Mouse (Mus musculus) ES-Bruce4 (cell line): Measurements from ENCODE around the gene Ankdd1a. TPM values are rescaled to one million over a fixed set of nuclear protein-coding genes. Genes with fewer than 3 reads are reported as not detected.

Source experiments
- H3K27ac ChIP-seq: 2 replicates; pipeline ENCODE4 v1.5.1; 2012; ENCODE audit warnings: low read length, inconsistent platforms; ENCODE audit not compliant: insufficient read depth
- H3K27me3 ChIP-seq: 2 replicates; pipeline ENCODE4 v1.6.1; 2012; ENCODE audit warnings: mild to moderate bottlenecking, low read length, inconsistent platforms; ENCODE audit not compliant: control insufficient read depth, poor library complexity, insufficient read depth, severe bottlenecking
- H3K36me3 ChIP-seq: 2 replicates; pipeline ENCODE4 v1.6.1; 2012; ENCODE audit warnings: inconsistent platforms, mild to moderate bottlenecking, low read length, moderate library complexity; ENCODE audit not compliant: control insufficient read depth, poor library complexity, insufficient read depth, severe bottlenecking
- H3K4me1 ChIP-seq: one replicate; pipeline ENCODE4 v1.8.1; 2011; ENCODE audit warnings: low read length; ENCODE audit not compliant: control insufficient read depth, insufficient read depth
- H3K4me3 ChIP-seq: 2 replicates; pipeline ENCODE4 v1.5.1; 2011; ENCODE audit warnings: low read depth, mild to moderate bottlenecking, low read length
- H3K9ac ChIP-seq: 2 replicates; pipeline ENCODE4 v1.6.1; 2012; ENCODE audit warnings: low read depth, mild to moderate bottlenecking, inconsistent platforms; ENCODE audit not compliant: poor library complexity, severe bottlenecking
- H3K9me3 ChIP-seq: replicated peaks from 2 replicates; pipeline ENCODE4 v1.6.1; 2012; ENCODE audit warnings: mild to moderate bottlenecking, low read length, inconsistent platforms; ENCODE audit not compliant: control insufficient read depth, poor library complexity, insufficient read depth, severe bottlenecking
- CTCF ChIP-seq: IDR thresholded peaks from one replicate; pipeline ENCODE4 v1.8.1; 2011; ENCODE audit warnings: low read depth, low read length
- EP300 ChIP-seq: IDR thresholded peaks from 2 replicates; pipeline ENCODE4 v1.6.1; 2011; ENCODE audit warnings: low read depth, low read length; ENCODE audit not compliant: insufficient read depth
- POLR2A ChIP-seq: IDR thresholded peaks from one replicate; pipeline ENCODE4 v1.8.1; 2011; ENCODE audit warnings: low read length; ENCODE audit not compliant: insufficient read depth
- polyA plus RNA-seq: library from polyadenylated mRNA; stranded (reverse); fragments of >200 nt; gene quantifications from 2 replicates; pipeline ENCODE4 v1.2.4, GENCODE M21; 2011; ENCODE audit warnings: low read depth; ENCODE audit not compliant: missing spikeins, insufficient read depth, insufficient read length

Gene Ankdd1a
- polyA plus RNA-seq, 1 experiment, result not detected

- Histone ChIP-seq H3K27me3 (no peaks in the 10 kb centered on the region), H3K9me3 (no peaks in the 10 kb centered on the region), H3K36me3 (0 out of 2 replicates have a peak, but pooled peaks cover 2% of the 10 kb centered on the region), H3K9ac (no peak overlapping the region), H3K4me1 (no peaks in the 10 kb centered on the region), H3K27ac (no peak overlapping the region), H3K4me3 (no peak overlapping the region)
- no peak for TF ChIP-seq EP300
- no peak for TF ChIP-seq POLR2A
- TF ChIP-seq CTCF, result no peak
Measured at GRCm38 (mm10) chr9:65561016-65561415, 41.0 kb upstream of the Ankdd1a start.

- H3K4me1 ChIP-seq, result no peaks in the 10 kb centered on the region
- H3K36me3 ChIP-seq, result 0 out of 2 replicates have a peak, but pooled peaks cover 2% of the 10 kb centered on the region
- H3K9ac ChIP-seq, result no peak overlapping the region
- TF ChIP-seq POLR2A (no peak), EP300 (no peak), CTCF (no peak)
- H3K27me3 ChIP-seq, result no peaks in the 10 kb centered on the region
- H3K27ac ChIP-seq, result no peak overlapping the region
- no peaks in the 10 kb centered on the region for H3K9me3 ChIP-seq
- H3K4me3 ChIP-seq, result no peak overlapping the region
Measured at GRCm38 (mm10) chr9:65558806-65559205, 38.8 kb upstream of the Ankdd1a start.

- Histone ChIP-seq H3K9ac (no peak overlapping the region), H3K9me3 (no peaks in the 10 kb centered on the region), H3K36me3 (0 out of 2 replicates have a peak, but pooled peaks cover 2% of the 10 kb centered on the region), H3K27ac (no peak overlapping the region), H3K4me3 (no peak overlapping the region), H3K27me3 (no peaks in the 10 kb centered on the region), H3K4me1 (no peaks in the 10 kb centered on the region)
- TF ChIP-seq POLR2A, result no peak
Measured at GRCm38 (mm10) chr9:65556979-65557378, 37.0 kb upstream of the Ankdd1a start.

GRCm38 (mm10) chr9:65556349-65556748, 36.4 kb upstream of the Ankdd1a start:
- no peak overlapping the region for H3K9ac ChIP-seq
- no peaks in the 10 kb centered on the region for H3K9me3 ChIP-seq
- no peak overlapping the region for H3K27ac ChIP-seq
- 0 out of 2 replicates have a peak, but pooled peaks cover 2% of the 10 kb centered on the region for H3K36me3 ChIP-seq
- H3K27me3 ChIP-seq, result no peaks in the 10 kb centered on the region
- no peak overlapping the region for H3K4me3 ChIP-seq
- TF ChIP-seq EP300 (no peak), CTCF (no peak), POLR2A (no peak)
- no peaks in the 10 kb centered on the region for H3K4me1 ChIP-seq

GRCm38 (mm10) chr9:65555621-65556020, 35.6 kb upstream of the Ankdd1a start:
- Histone ChIP-seq H3K9ac (no peak overlapping the region), H3K4me1 (no peaks in the 10 kb centered on the region), H3K27ac (no peak overlapping the region), H3K9me3 (no peaks in the 10 kb centered on the region), H3K36me3 (0 out of 2 replicates have a peak, but pooled peaks cover 2% of the 10 kb centered on the region), H3K27me3 (no peaks in the 10 kb centered on the region), H3K4me3 (no peak overlapping the region)
- TF ChIP-seq CTCF, result no peak
- TF ChIP-seq POLR2A, result no peak
- no peak for TF ChIP-seq EP300

- Histone ChIP-seq H3K9ac (no peak overlapping the region), H3K4me1 (no peaks in the 10 kb centered on the region), H3K36me3 (0 out of 2 replicates have a peak, but pooled peaks cover 2% of the 10 kb centered on the region), H3K27me3 (no peaks in the 10 kb centered on the region), H3K9me3 (no peaks in the 10 kb centered on the region), H3K4me3 (no peak overlapping the region), H3K27ac (no peak overlapping the region)
- TF ChIP-seq EP300 (no peak), POLR2A (no peak)
Measured at GRCm38 (mm10) chr9:65555001-65555405, 35.0 kb upstream of the Ankdd1a start.
